Mouse (Mus musculus): ENCODE results near the gene Mcts2. TPM values are rescaled to one million over a fixed set of nuclear protein-coding genes. Genes with fewer than 3 reads are reported as not detected.

Gene Mcts2
- polyA plus RNA-seq, 1 experiment from 2014 or later = 0.52 TPM

Other genes with a start within 250 kb of the Mcts2 start
- not detected in 3 replicates for gene Defb23, start 222.4 kb upstream of the Mcts2 start, polyA plus RNA-seq (2018)
- gene Defb20, start 210.0 kb upstream of the Mcts2 start, polyA plus RNA-seq (2018) = not detected in 3 replicates
- not detected in 3 replicates for gene Defb22, start 196.9 kb upstream of the Mcts2 start, polyA plus RNA-seq (2018)
- not detected in 3 replicates for gene Defb26, start 175.3 kb upstream of the Mcts2 start, polyA plus RNA-seq (2018)
- gene Defb28, start 168.8 kb upstream of the Mcts2 start, polyA plus RNA-seq (2018) = not detected in 3 replicates
- not detected in 3 replicates for gene Defb29, start 146.9 kb upstream of the Mcts2 start, polyA plus RNA-seq (2018)
- not detected in 3 replicates for gene Gm17416, start 117.7 kb upstream of the Mcts2 start, polyA plus RNA-seq (2018)
- gene Defb21, start 114.3 kb upstream of the Mcts2 start, polyA plus RNA-seq (2018) = not detected in 3 replicates
- not detected in 3 replicates for gene Defb19, start 106.7 kb upstream of the Mcts2 start, polyA plus RNA-seq (2018)
- gene Defb45, start 87.6 kb upstream of the Mcts2 start, polyA plus RNA-seq (2018) = not detected in 3 replicates
- not detected in 3 replicates for gene Defb36, start 82.7 kb upstream of the Mcts2 start, polyA plus RNA-seq (2018)
- not detected in 3 replicates for gene Defb25, start 64.0 kb upstream of the Mcts2 start, polyA plus RNA-seq (2018)
- not detected in 3 replicates for gene Rem1, start 60.1 kb upstream of the Mcts2 start, polyA plus RNA-seq (2018)
- gene H13, start 17.6 kb upstream of the Mcts2 start, polyA plus RNA-seq (2018) = 58.4 to 93.5 TPM (median 77.2 TPM) in 3 replicates
- 0.27 to 88.3 TPM (median 0.39 TPM) in 3 replicates for gene Id1, start 49.2 kb downstream of the Mcts2 start, polyA plus RNA-seq (2018)
- not detected in 3 replicates for gene Cox4i2, start 67.1 kb downstream of the Mcts2 start, polyA plus RNA-seq (2018)
- 38.6 to 159 TPM (median 48.4 TPM) in 3 replicates for gene Bcl2l1, start 144.7 kb downstream of the Mcts2 start, polyA plus RNA-seq (2018)
- 3.4 to 14.0 TPM (median 11.8 TPM) in 3 replicates for gene Tpx2, start 160.9 kb downstream of the Mcts2 start, polyA plus RNA-seq (2018)
- gene Mylk2, start 224.3 kb downstream of the Mcts2 start, polyA plus RNA-seq (2018) = not detected in 3 replicates
- not detected in 3 replicates for gene Foxs1, start 246.2 kb downstream of the Mcts2 start, polyA plus RNA-seq (2018)

Data from macrophage (primary cell).